Mouse (Mus musculus) intestine, embryonic 15.5 days (tissue): ENCODE data around the gene Prox2. TPM values are rescaled to one million over a fixed set of nuclear protein-coding genes. Genes with fewer than 3 reads are reported as not detected.
A peak's percentile ranks its signal among the peaks of the same experiment; 100 is the strongest.
"Not testable (repeated sequence)": the region's sequence is repeated elsewhere in the genome, so short reads cannot be mapped to it uniquely, and the experiment has no call there.

Source experiments
- ATAC-seq: fragments of 200-750 bp; cut with Nextera tagmentation; 2 replicates; pipeline ENCODE4 v1.8.0; 2017; ENCODE audit warnings: moderate TSS enrichment, moderate library complexity
- H3K27ac ChIP-seq: fragments of 300-500 bp; sonication (generic); 2 replicates; pipeline ENCODE4 v1.5.1; 2015; ENCODE audit warnings: mild to moderate bottlenecking, inconsistent platforms
- H3K27me3 ChIP-seq: fragments of 300-500 bp; sonication (generic); replicated peaks from 2 replicates; pipeline ENCODE4 v1.6.1; 2015; ENCODE audit warnings: inconsistent platforms
- H3K36me3 ChIP-seq: fragments of 300-500 bp; sonication (generic); 2 replicates; pipeline ENCODE4 v1.6.1; 2015; ENCODE audit warnings: inconsistent platforms
- H3K4me1 ChIP-seq: fragments of 300-500 bp; sonication (generic); replicated peaks from 2 replicates; pipeline ENCODE4 v1.6.1; 2015; ENCODE audit warnings: inconsistent platforms
- H3K4me2 ChIP-seq: fragments of 300-500 bp; sonication (generic); replicated peaks from 2 replicates; pipeline ENCODE4 v1.6.1; 2015; ENCODE audit warnings: mild to moderate bottlenecking, inconsistent platforms
- H3K4me3 ChIP-seq: fragments of 300-500 bp; sonication (generic); replicated peaks from 2 replicates; pipeline ENCODE4 v1.5.1; 2015; ENCODE audit warnings: inconsistent platforms
- H3K9ac ChIP-seq: fragments of 300-500 bp; sonication (generic); 2 replicates; pipeline ENCODE4 v1.6.1; 2015; ENCODE audit warnings: inconsistent platforms
- H3K9me3 ChIP-seq: fragments of 300-500 bp; sonication (generic); 2 replicates; pipeline ENCODE4 v1.6.1; 2016; ENCODE audit warnings: inconsistent platforms
- WGBS: fragments of 180-500 bp; shearing (Covaris S2); methylation state at CpG from one replicate; pipeline ENCODE4 v1.1.7; 2015; 5-methylcytosine and 5-hydroxymethylcytosine counted together
- polyA plus RNA-seq: library from polyadenylated mRNA; unstranded; fragments of >200 nt; fragmentation: Nextera tagmentation; extraction: Ambion mirVana; gene quantifications from 2 replicates; pipeline ENCODE4 v1.2.1, GENCODE M21; 2015

Prox2 gene
- polyA plus RNA-seq, 1 experiment from 2014 or later: 1.9 TPM

DNA sequence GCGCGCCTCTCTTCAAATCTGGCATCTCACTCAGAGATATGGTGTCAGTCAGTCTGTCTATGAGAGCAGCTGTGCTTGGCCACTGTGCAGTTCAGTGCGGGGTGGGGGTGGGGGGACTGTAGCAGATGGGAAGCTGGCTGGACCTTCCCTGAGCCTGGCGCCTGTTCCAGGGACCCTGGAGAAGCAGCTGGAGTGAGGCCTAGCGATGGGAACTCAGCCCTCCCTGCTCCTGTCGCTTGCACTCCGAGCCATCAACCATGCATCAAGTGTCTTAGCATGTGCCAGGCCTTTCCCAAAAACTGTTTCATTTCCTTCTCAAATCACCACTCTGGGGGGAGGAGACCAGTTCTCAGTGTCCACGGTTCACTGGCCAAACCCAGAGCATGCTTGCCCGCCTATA is 35.1 kb upstream of the Prox2 start:
- Histone ChIP-seq H3K27ac (peak overlapping the region; percentile 20), H3K4me2 (no peak overlapping the region), H3K27me3 (0 out of 2 replicates have a peak, but pooled peaks cover 2% of the 10 kb centered on the region), H3K36me3 (no peaks in the 10 kb centered on the region), H3K4me1 (0 out of 2 replicates have a peak, but pooled peaks cover 3% of the 10 kb centered on the region), H3K4me3 (no peak overlapping the region), H3K9ac (no peak overlapping the region), H3K9me3 (no peaks in the 10 kb centered on the region)
- WGBS: 54% methylated on average over 9 of the region's 9 CpGs
- ATAC-seq: peak; percentile 60

DNA sequence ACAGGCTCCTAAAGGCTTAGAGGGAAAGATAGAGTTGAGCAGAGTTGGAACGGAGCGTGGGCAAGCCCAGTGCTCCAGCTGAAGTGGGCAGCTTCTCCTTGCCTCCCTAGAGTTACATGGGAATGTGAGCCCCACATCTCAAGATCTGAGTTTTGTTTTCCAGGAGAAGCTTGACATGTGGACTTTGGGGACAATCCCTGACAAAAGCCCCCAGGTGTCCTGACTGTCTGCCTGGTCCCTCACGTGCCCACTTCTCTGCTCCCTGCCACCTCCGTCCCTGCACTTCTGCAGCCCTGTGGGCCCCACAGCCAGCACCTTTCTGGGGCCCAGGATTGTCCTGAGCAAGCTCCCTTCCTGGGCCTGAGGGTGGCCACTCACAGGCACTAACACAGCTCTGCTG is 34.3 kb upstream of the Prox2 start:
- H3K9me3 ChIP-seq: no peaks in the 10 kb centered on the region
- WGBS: 93% methylated on average over 4 of the region's 4 CpGs
- H3K4me3 ChIP-seq: no peak overlapping the region

DNA sequence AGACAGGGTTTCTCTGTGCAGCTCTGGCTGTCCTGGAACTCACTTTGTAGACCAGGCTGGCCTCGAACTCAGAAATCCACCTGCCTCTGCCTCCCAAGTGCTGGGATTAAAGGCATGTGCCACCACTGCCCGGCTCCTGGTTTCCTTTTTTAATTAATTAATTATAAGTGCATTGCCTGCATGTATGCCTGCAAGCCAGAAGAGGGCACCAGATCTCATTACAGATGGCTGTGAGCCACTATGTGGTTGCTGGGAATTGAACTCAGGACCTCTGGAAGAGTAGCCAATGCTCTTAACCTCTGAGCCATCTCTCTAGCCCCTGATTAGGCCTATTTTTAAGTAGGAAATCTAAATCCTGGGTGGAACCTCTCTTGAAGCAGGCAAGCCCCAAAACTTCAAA is 33.7 kb upstream of the Prox2 start:
- WGBS: 62% methylated on average over 2 of the region's 2 CpGs
- not testable (repeated sequence) for H3K9me3 ChIP-seq, ATAC-seq

More for the DNA sequence above, 34.3 kb upstream of the Prox2 start:
- Histone ChIP-seq H3K4me1 (0 out of 2 replicates have a peak, but pooled peaks cover 2% of the 10 kb centered on the region), H3K27me3 (no peaks in the 10 kb centered on the region), H3K36me3 (no peaks in the 10 kb centered on the region), H3K4me2 (no peak overlapping the region), H3K9ac (no peak overlapping the region), H3K27ac (no peak overlapping the region)
- ATAC-seq: no peak

DNA sequence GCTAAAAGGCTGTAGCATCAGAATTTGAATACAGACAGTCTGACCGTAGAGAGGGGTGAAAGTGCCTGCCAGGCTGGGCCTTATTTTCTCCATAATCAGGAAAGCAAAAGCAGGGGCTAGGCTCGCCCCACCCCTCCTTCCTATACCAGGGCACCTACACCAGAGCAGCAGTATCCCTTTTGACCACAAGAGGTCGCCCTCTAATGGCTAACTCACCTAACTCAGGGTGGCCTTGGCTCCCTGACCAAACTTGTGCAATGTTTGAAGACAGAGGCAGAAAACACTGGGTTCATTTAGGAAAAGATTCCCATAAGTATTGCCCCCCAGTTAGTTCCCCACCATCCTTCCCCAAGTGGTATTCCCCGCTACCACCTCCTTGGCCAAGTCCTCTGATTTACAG is 32.2 kb upstream of the Prox2 start:
- no peaks in the 10 kb centered on the region for H3K9me3 ChIP-seq
- 0 out of 2 replicates have a peak, but pooled peaks cover 2% of the 10 kb centered on the region for H3K4me1 ChIP-seq
- no peaks in the 10 kb centered on the region for H3K27me3 ChIP-seq
- no peak overlapping the region for H3K9ac ChIP-seq
- H3K27ac ChIP-seq: no peak overlapping the region
- no peak overlapping the region for H3K4me2 ChIP-seq
- ATAC-seq: no peak
- 17% methylated on average over 4 of the region's 4 CpGs for WGBS
- H3K4me3 ChIP-seq: no peak overlapping the region
- H3K36me3 ChIP-seq: no peaks in the 10 kb centered on the region

More for the DNA sequence above, 33.7 kb upstream of the Prox2 start:
- H3K36me3 ChIP-seq, H3K4me2 ChIP-seq, H3K27ac ChIP-seq, H3K27me3 ChIP-seq, H3K4me1 ChIP-seq, H3K9ac ChIP-seq, H3K4me3 ChIP-seq: not testable (repeated sequence)

DNA sequence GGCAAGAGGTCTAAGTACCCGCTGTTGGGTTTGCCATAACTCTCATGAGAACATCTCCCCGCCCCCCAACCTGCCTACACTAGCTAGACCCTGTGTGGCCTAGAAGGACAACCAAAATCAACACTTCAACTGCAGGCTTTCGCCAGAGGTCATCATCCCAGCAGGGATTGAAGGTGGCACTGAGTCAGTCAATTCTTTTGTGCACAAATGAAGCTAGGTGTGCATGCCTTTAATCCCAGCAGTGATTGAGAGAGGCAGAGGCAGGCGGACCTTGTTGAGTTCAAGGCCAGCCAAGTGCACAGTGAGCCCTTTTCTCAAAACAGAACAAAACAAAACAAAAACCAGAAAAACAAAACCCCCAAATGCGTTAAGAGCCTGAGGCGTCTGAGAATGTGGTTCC is 30.5 kb upstream of the Prox2 start:
- ATAC-seq: no peak
- no peaks in the 10 kb centered on the region for H3K27me3 ChIP-seq
- H3K9ac ChIP-seq: no peak overlapping the region
- H3K36me3 ChIP-seq: no peaks in the 10 kb centered on the region
- H3K4me2 ChIP-seq: no peak overlapping the region
- no peaks in the 10 kb centered on the region for H3K9me3 ChIP-seq
- no peak overlapping the region for H3K4me3 ChIP-seq
- no peak overlapping the region for H3K27ac ChIP-seq
- 84% methylated on average over 6 of the region's 6 CpGs for WGBS
- H3K4me1 ChIP-seq: 0 out of 2 replicates have a peak, but pooled peaks cover 4% of the 10 kb centered on the region

DNA sequence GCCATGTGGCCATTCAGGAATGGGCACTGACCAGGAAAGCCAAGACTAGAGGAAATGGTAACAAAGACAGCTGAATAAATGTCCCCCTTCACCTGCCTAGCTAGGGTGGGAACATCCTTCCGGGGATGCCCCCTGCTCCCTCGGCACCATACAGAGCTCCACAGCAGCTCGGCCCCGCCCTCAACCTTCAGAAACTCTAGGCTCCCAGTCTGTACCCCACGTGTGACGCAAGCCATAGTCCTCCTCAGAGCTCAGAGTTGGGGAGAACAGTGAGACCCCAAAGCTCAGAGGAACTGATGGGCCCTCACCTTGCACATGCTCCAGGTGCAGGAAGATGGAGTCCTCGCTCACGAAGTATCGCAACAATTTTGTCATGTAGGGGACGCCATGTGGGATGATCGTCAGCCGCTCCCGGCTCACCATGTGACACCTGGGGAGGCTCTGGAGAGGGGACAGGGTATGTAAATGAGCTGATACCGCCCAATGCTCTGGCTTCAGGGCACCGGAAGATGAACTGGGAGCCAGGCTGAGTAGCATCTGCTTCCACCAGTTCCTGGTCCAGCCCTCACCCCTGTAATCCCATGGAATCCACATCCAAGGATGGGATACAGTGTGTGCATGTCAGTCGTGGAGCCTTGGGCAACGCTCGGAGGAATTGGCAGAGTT is 29.6 kb upstream of the Prox2 start:
- Histone ChIP-seq H3K9ac (no peak overlapping the region), H3K36me3 (no peaks in the 10 kb centered on the region), H3K4me1 (0 out of 2 replicates have a peak, but pooled peaks cover 4% of the 10 kb centered on the region), H3K9me3 (no peaks in the 10 kb centered on the region), H3K4me2 (peak overlapping the region; percentile 27; the same call in 1 of the 2 replicates), H3K4me3 (no peak overlapping the region), H3K27me3 (no peaks in the 10 kb centered on the region), H3K27ac (no peak overlapping the region)
- ATAC-seq: no peak
- 40% methylated on average over 18 of the region's 18 CpGs for WGBS

DNA sequence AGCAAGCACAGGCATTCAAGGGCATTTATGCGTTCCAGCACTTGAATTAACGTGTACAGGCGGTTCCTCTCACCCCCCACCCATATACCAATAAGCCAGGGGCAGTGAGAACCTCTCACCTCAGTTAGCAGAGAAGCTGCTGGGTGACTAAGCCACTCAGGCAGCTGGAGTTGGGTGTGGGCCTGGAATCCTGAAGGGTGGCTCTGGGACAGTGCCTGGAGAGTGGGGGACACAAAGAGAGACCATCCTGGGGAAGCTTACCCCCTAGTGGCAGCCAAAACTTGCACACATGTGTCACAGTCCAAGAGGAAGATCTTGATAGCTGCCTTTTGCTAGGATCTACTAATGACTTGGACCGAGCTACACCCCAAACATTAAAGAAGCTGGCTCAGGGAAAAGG is 26.1 kb upstream of the Prox2 start:
- WGBS: 72% methylated on average over 4 of the region's 4 CpGs
- H3K9ac ChIP-seq: no peak overlapping the region
- H3K36me3 ChIP-seq: peaks cover 23% of the 10 kb centered on the region
- H3K27ac ChIP-seq: no peak overlapping the region
- no peaks in the 10 kb centered on the region for H3K27me3 ChIP-seq
- no peak overlapping the region for H3K4me3 ChIP-seq
- no peaks in the 10 kb centered on the region for H3K9me3 ChIP-seq
- 0 out of 2 replicates have a peak, but pooled peaks have one; percentile 9 for ATAC-seq
- 0 out of 2 replicates have a peak, but pooled peaks cover 2% of the 10 kb centered on the region for H3K4me1 ChIP-seq
- H3K4me2 ChIP-seq: no peak overlapping the region

DNA sequence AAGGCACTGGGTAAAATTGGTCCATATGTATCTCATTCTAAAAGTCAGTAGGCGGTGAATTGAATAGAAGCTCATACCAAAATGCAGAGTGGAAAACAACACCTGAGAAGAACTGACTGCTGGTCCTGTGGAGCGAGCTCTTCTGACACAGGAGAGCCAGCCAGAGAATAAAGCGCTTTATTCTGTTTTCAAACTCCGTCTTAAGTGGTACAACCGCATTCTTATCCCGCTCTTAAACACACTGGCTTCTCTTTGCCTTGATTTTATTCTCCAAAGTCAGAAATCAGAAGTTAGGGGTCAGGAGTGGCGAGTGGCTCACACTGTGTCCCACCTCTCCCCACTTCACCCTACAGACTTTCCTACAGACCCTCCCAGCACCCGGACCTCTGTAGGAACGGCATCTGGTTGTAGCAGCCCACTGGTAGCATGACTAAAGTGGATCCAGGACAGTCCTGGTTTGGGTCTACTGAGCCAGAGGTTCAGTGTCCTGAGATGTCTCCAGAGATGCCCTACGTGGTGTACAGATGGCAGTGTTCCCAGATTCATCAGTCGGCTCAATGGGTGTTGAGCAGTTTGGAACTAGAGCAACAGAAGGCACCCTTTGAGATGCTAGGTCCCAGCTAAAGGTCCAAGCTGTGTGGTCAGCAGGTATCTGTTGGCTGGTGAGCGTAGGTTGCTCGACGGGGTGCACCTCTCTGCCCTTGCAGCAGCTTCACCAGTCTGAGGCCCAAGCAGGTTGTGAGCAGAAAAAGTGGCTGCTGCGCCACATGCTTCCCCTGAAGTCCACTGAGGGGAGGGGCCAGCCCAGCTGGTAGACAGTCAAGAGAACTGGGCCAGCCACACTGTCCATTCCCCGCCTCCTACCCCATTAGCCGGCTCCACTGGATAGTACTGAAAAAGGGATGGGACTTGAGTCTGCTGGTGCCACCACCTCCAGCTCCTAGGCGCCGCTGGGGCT is 25.2 kb upstream of the Prox2 start:
- Histone ChIP-seq H3K36me3 (peaks cover 29% of the 10 kb centered on the region), H3K4me1 (0 out of 2 replicates have a peak, but pooled peaks cover 2% of the 10 kb centered on the region), H3K4me3 (no peak overlapping the region), H3K27me3 (no peaks in the 10 kb centered on the region), H3K27ac (no peak overlapping the region), H3K9me3 (no peaks in the 10 kb centered on the region), H3K4me2 (no peak overlapping the region), H3K9ac (no peak overlapping the region)
- ATAC-seq: 0 out of 2 replicates have a peak, but pooled peaks have one; percentile 34
- WGBS: 74% methylated on average over 19 of the region's 19 CpGs

DNA sequence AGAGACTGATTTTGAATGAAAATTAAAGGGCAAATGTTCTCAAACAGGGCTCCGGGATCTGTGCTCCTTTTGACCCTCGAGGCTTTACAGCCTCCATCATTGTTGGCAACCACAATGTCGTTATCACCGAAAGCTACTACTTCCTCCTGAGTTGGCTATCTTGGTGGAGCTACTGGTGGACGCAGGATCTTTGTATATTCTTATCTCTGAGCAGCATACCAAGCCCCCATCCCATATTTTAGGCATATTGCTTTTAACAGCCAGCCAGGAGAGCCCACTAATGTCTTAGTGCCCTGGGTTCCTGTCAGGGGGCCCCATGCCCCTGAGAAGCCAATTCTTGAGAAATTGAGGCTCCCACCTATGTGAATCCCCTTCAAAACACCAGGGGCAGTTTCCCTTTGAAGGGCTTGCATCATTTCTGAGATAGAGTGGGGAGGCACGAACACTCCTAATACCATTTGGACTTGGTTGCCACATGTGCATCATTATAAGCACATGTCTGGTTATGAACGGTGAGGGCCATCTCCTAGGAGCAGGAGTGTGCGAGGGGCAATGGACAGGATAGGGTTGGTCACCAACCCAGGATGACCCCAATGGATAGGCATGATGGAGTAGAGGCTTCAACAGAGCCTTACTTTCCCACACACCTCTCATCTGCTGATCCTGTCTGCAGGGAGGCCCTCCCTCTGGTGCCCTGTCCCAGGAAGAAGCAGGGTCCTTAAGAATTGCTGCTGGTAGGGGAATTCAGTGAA is 23.7 kb upstream of the Prox2 start:
- WGBS: 78% methylated on average over 8 of the region's 8 CpGs
- peaks cover 43% of the 10 kb centered on the region for H3K36me3 ChIP-seq

DNA sequence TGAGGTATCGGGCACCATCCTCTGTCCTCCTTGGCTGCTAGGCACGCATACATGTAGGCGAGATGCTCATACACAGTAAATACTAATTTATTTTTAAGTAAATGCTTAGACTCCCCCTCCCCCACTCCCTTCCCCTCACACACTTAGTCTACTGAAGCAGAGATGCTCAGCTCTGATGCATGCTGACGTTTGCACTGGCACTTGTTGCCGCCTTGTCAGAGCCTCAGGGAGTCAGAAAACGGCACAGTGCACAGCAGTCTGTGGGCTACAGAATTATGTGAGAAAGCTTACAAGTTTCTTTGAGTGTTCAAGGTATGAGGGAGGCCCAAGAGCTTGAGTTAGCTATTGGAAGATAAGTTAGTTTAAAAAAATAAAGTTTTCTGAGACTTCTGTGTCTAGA is 20.8 kb upstream of the Prox2 start:
- WGBS: 93% methylated on average over 6 of the region's 6 CpGs

More for the DNA sequence above, 23.7 kb upstream of the Prox2 start:
- Histone ChIP-seq H3K27me3 (no peaks in the 10 kb centered on the region), H3K27ac (no peak overlapping the region), H3K9me3 (no peaks in the 10 kb centered on the region), H3K9ac (no peak overlapping the region), H3K4me1 (0 out of 2 replicates have a peak, but pooled peaks cover 2% of the 10 kb centered on the region), H3K4me3 (no peak overlapping the region), H3K4me2 (no peak overlapping the region)
- no peak for ATAC-seq

DNA sequence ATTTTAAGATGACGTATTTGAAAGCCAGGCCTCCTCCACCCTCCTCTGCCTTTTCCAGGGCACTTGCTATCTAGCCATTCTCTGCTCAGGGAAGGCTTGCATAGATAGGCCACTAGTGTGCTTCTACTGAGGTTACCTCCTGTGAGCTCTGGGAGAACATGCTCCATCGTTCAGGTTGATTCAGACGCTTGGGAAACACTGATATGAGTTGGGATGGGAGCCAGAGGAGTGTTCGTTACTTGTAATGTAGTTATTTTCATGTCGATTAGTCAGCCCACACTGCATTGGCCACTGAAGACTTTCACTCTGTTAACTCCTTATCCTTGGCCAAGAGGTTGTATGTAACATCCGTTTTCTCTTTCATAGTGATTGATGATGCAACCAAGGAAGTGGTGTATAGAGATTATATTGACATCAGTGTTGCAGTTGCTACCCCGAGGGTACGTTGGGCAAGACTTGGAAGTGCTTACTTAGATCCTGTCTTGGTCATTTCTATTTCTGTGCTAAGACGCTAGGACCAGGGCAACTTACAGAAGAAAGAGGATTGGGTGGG is 18.9 kb upstream of the Prox2 start:
- Histone ChIP-seq H3K27ac (no peak overlapping the region), H3K27me3 (no peaks in the 10 kb centered on the region), H3K4me2 (no peak overlapping the region), H3K9ac (no peak overlapping the region), H3K36me3 (peaks cover 55% of the 10 kb centered on the region), H3K4me3 (no peak overlapping the region), H3K4me1 (no peaks in the 10 kb centered on the region), H3K9me3 (no peaks in the 10 kb centered on the region)
- ATAC-seq: no peak
- WGBS: 93% methylated on average over 9 of the region's 9 CpGs

More for the DNA sequence above, 20.8 kb upstream of the Prox2 start:
- H3K27ac ChIP-seq: no peak overlapping the region
- no peak for ATAC-seq
- no peak overlapping the region for H3K4me3 ChIP-seq
- no peak overlapping the region for H3K9ac ChIP-seq
- H3K4me2 ChIP-seq: no peak overlapping the region
- peaks cover 56% of the 10 kb centered on the region for H3K36me3 ChIP-seq
- 0 out of 2 replicates have a peak, but pooled peaks cover 1% of the 10 kb centered on the region for H3K4me1 ChIP-seq
- H3K9me3 ChIP-seq: no peaks in the 10 kb centered on the region
- H3K27me3 ChIP-seq: no peaks in the 10 kb centered on the region
